ENCODE assay signal across 7 mouse cellular contexts in the genomic region with DNA sequence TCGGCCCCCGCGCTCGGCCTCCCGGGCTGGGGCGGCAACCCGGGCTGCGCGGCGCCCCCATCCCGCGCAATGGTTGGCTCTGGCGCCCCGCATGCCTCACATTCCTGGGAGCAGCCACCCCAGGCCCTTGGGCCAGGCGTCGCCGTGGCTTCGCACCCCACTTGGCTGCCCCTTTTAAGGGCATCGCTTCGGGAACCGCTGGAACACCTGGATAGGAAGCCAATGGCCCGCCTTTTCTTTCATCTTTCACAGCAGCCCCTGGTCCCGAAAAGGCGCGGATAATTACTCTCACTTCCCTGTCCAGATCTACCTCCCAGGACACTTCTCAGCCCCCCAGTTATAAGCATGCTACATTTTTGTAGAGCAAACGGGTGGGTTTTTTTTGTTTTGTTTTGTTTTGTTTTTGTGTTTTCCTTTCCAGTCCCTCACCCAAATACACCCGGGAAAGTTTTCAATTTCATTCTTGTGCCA.
DNase-seq lines count a peak whose midpoint lies in the region; ATAC-seq lines count a peak whose summit lies in the region.

No protein-coding gene starts in this region.

- H3K4me3 ChIP-seq in lung, embryonic 16.5 days (ENCODE audit: low read length): peak overlapping the region; percentile 100
- peak overlapping the region; percentile 91 for H3K4me3 ChIP-seq in hindbrain, embryonic 13.5 days
- H3K4me3 ChIP-seq in midbrain, embryonic 15.5 days: peak overlapping the region; percentile 94

- DNase-seq in lung, postnatal 14 days: no peak
- DNase-seq in embryo, embryonic 9.5 days (ENCODE audit: extremely low spot score): peak; percentile 63
- no peak for DNase-seq in spleen, postnatal 10 days (ENCODE audit: low spot score in 2 of 2)
- no peak for DNase-seq in MN1 (ENCODE audit: low spot score)

- H3K36me3 ChIP-seq in lung, embryonic 16.5 days (ENCODE audit: control insufficient read depth, insufficient read depth, low read length): no peaks in the 10 kb centered on the region
- H3K36me3 ChIP-seq in hindbrain, embryonic 13.5 days: no peaks in the 10 kb centered on the region
- no peaks in the 10 kb centered on the region for H3K36me3 ChIP-seq in midbrain, embryonic 15.5 days (replicated peaks)

- peak overlapping the region; percentile 95 for H3K27ac ChIP-seq in lung, embryonic 16.5 days (ENCODE audit: low read length)
- peak overlapping the region; percentile 90 for H3K27ac ChIP-seq in hindbrain, embryonic 13.5 days
- H3K27ac ChIP-seq in midbrain, embryonic 15.5 days: peak overlapping the region; percentile 79

- H3K9me3 ChIP-seq in lung, embryonic 16.5 days (ENCODE audit: control insufficient read depth, low read length): no peaks in the 10 kb centered on the region
- H3K9me3 ChIP-seq in hindbrain, embryonic 13.5 days: no peaks in the 10 kb centered on the region
- no peaks in the 10 kb centered on the region for H3K9me3 ChIP-seq in midbrain, embryonic 15.5 days

- H3K4me1 ChIP-seq in lung, embryonic 16.5 days (replicated peaks; ENCODE audit: control insufficient read depth, insufficient read depth, low read length): peaks cover 60% of the 10 kb centered on the region
- H3K4me1 ChIP-seq in hindbrain, embryonic 13.5 days (replicated peaks): peaks cover 42% of the 10 kb centered on the region
- peaks cover 21% of the 10 kb centered on the region for H3K4me1 ChIP-seq in midbrain, embryonic 15.5 days

- 1% methylated on average over 15 of the region's 27 CpGs for WGBS in lung, embryonic 16.5 days
- WGBS in hindbrain, embryonic 13.5 days: under 1% methylated on average over 27 of the region's 27 CpGs
- WGBS in midbrain, embryonic 15.5 days: 1% methylated on average over 27 of the region's 27 CpGs

- peak overlapping the region; percentile 100 for H3K9ac ChIP-seq in lung, embryonic 16.5 days (ENCODE audit: low read length)
- peak overlapping the region; percentile 96 for H3K9ac ChIP-seq in hindbrain, embryonic 13.5 days
- peak overlapping the region; percentile 78 for H3K9ac ChIP-seq in midbrain, embryonic 15.5 days

- H3K27me3 ChIP-seq in lung, embryonic 16.5 days (ENCODE audit: control insufficient read depth, insufficient read depth, low read depth, low read length): no peaks in the 10 kb centered on the region
- H3K27me3 ChIP-seq in hindbrain, embryonic 13.5 days: no peaks in the 10 kb centered on the region; the same call in 1 of the 2 replicates
- peaks cover 7% of the 10 kb centered on the region for H3K27me3 ChIP-seq in midbrain, embryonic 15.5 days (replicated peaks)

- H3K4me2 ChIP-seq in lung, embryonic 16.5 days (ENCODE audit: low read depth, low read length): peak overlapping the region; percentile 83
- peak overlapping the region; percentile 87 for H3K4me2 ChIP-seq in hindbrain, embryonic 13.5 days
- H3K4me2 ChIP-seq in midbrain, embryonic 15.5 days: peak overlapping the region; percentile 95

- ATAC-seq in lung, embryonic 16.5 days (ENCODE audit: low read depth): no peak
- peak; percentile 14; the same call in 1 of the 2 replicates for ATAC-seq in hindbrain, embryonic 13.5 days (ENCODE audit: low FRiP score)
- ATAC-seq in midbrain, embryonic 15.5 days (replicated peaks): peak; percentile 79
